Mouse (Mus musculus) bone marrow macrophage, adult 2 months (primary cell): ENCODE data around the gene Gm340. TPM values are rescaled to one million over a fixed set of nuclear protein-coding genes. Genes with fewer than 3 reads are reported as not detected.
A peak's percentile ranks its signal among the peaks of the same experiment; 100 is the strongest.

Experiments
- H3K27ac ChIP-seq: 2 replicates; pipeline ENCODE4 v1.5.1; 2012; ENCODE audit warnings: low read depth, low read length; ENCODE audit not compliant: insufficient read depth
- H3K4me1 ChIP-seq: 2 replicates; pipeline ENCODE4 v1.6.1; 2012; ENCODE audit warnings: low read length; ENCODE audit not compliant: control insufficient read depth, insufficient read depth
- H3K4me3 ChIP-seq: 2 replicates; pipeline ENCODE4 v1.5.1; 2012; ENCODE audit warnings: mild to moderate bottlenecking, low read length, moderate library complexity; ENCODE audit not compliant: insufficient read depth
- CTCF ChIP-seq: IDR thresholded peaks from 2 replicates; pipeline ENCODE4 v1.5.1; 2012; ENCODE audit warnings: low read depth, mild to moderate bottlenecking, low read length, moderate library complexity
- POLR2A ChIP-seq: IDR thresholded peaks from 2 replicates; pipeline ENCODE4 v1.6.1; 2012; ENCODE audit warnings: mild to moderate bottlenecking, low read depth, low read length, borderline replicate concordance
- polyA plus RNA-seq: library from polyadenylated mRNA; stranded (reverse); fragments of >200 nt; gene quantifications from 2 replicates; pipeline ENCODE4 v1.2.4, GENCODE M21; 2012; ENCODE audit not compliant: missing spikeins, insufficient read depth, insufficient read length

The Gm340 gene
- polyA plus RNA-seq, 1 experiment, result 7.1 TPM

DNA sequence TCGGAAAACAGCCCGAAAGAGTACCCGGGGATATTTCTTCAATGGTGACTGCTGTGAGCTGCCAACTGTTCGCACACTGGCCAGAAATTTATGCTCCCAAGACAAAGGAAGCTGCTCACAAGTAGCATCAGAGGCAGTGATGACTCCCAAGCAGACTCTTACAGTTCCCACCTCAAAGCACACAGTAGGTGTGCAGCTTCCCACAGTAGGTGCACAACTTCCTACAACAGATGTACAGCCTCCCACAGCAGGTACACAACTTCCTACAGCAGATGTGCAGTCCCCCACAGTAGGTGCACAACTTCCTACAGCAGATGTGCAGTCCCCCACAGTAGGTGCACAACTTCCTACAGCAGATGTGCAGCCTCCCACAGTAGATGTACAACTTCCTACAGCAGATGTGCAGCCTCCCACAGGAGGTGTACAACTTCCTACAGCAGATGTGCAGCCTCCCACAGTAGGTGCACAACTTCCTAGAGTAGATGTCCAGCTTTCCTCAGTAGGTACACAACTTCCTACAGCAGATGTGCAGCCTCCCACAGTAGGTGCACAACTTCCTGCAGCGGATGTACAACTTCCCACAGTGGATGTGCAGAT, 846 bp downstream of the Gm340 start:
- no peak for TF ChIP-seq CTCF
- H3K4me1 ChIP-seq, result peaks cover 4% of the 10 kb centered on the region; the same call in 1 of the 2 replicates
- no peak overlapping the region for H3K27ac ChIP-seq
- H3K4me3 ChIP-seq, result no peak overlapping the region

DNA sequence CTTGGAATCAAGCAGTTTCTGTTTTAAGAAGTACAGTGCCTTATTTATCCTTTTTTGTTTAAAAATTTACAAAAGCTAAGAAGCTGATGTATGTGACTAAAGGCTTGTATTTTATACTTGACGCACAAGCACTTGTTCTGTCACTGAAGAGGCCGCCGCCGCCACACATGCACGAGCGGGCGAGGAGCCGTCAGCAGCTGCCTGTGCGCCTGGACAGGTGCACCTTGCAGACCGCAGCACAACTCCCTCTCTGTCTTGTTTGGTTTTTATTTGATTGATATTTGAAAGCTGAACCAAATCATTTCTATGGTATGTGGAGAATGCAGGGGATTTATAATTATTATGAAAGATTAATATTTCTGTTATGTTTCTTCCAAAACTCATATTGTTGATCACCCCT, 4.6 kb downstream of the Gm340 start:
- H3K4me3 ChIP-seq, result no peak overlapping the region
- no peaks in the 10 kb centered on the region for H3K4me1 ChIP-seq
- no peak overlapping the region for H3K27ac ChIP-seq
- TF ChIP-seq POLR2A (no peak), CTCF (no peak)

DNA sequence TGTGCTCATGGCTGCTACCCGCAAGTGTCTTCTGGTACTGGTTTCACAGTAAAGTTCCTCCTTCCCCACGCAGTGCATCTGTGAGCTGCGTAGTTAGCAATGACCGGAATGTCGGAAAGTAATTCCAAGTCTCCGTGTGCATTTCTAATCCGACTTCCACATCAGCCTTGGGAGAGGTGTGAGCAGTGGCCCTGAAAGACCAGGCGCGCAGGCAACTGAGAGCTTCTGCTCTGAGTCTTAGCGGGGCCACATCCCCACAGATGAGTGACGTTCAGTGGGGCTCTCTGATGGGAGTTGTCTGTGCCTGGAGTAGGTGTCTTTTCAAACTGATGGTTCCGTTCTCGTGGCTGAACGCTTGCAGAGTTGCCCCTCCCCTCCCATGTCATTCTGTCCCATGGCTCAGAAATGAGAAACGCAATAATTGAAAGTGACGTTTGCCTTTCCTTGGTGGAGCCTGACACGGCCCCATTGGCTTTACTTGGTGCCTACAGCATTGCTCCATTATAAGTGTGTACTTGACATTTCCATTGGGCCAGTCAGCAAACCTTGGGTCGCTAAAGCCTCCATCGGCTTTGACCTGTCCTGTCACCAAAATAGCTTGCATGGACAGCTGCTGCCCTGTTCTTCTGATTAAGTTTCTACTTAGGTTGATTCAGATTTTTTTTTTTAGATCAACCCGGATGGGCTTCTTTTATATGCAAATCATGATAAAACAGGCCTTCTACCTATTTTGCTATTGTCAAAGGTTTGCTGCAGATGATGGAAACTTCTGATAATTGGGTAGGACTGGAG, 5.5 kb downstream of the Gm340 start:
- no peak for TF ChIP-seq CTCF
- no peak for TF ChIP-seq POLR2A
- no peak overlapping the region for H3K4me3 ChIP-seq
- no peaks in the 10 kb centered on the region for H3K4me1 ChIP-seq
- no peak overlapping the region for H3K27ac ChIP-seq

GRCm38 (mm10) chr19:41589026-41589425, 6.9 kb downstream of the Gm340 start:
- Histone ChIP-seq H3K4me1 (no peaks in the 10 kb centered on the region), H3K4me3 (no peak overlapping the region), H3K27ac (no peak overlapping the region)
- TF ChIP-seq POLR2A (no peak), CTCF (no peak)

DNA sequence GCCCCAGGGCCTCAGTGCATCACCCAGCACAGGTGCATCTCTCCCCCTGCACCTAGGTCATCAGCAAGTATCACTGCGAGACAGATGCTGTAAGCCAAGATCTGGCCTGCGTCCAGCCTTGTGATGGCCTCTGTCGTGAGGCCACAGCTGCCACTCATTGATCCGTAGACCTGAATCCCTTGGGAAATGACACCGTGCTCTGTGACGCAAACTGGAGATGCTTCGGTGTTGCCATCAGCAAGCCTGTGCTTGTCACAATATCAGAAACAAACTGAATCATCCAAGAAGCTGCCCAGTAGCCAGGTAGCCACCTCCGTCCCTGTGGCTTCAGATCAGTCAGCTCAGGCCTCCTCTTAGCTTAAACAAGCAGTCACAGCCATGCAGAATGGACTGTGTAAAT, 7.5 kb downstream of the Gm340 start:
- Histone ChIP-seq H3K27ac (no peak overlapping the region), H3K4me1 (no peaks in the 10 kb centered on the region), H3K4me3 (no peak overlapping the region)
- TF ChIP-seq CTCF (no peak), POLR2A (no peak)

GRCm38 (mm10) chr19:41591808-41592207, 9.6 kb downstream of the Gm340 start:
- TF ChIP-seq CTCF (no peak), POLR2A (no peak)
- Histone ChIP-seq H3K4me1 (peaks cover 4% of the 10 kb centered on the region), H3K4me3 (no peak overlapping the region), H3K27ac (no peak overlapping the region)

DNA sequence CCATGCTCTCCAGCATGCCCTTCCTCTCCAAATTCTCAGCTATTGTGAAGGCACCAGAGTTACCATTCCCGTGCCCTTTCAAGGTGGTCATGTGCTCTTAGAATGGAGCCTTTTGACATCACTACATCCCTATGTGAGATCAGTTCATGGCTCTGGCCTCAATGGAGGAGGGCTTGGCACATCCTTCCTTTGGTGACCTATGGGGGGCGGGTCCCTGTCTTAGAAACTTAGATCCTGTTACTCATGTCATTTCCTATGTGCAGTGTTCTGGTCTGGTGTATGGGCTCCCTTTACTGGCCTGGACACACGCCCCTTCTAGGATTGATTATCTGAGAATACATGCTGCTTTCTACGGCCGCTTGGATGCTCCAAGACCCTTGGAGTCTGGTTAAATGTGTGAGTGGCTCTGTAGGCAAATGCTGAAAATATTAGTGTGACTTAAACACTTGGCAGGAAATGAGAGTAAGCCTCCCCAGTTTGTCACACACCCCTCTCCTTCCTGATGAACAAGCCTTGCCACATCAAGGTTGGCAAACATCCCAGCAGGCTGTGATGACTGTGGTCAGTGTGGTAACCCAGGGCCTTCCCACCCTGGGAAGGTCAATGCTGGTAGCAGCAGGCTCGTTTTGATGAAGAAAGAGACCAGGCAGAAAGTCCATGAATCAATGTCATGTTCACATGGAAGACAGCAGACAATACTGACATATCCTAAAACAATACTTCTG, 15.2 kb downstream of the Gm340 start:
- Histone ChIP-seq H3K4me1 (peaks cover 19% of the 10 kb centered on the region), H3K27ac (peak overlapping the region; percentile 30; the same call in 1 of the 2 replicates), H3K4me3 (no peak overlapping the region)
- TF ChIP-seq CTCF, result no peak
- no peak for TF ChIP-seq POLR2A

DNA sequence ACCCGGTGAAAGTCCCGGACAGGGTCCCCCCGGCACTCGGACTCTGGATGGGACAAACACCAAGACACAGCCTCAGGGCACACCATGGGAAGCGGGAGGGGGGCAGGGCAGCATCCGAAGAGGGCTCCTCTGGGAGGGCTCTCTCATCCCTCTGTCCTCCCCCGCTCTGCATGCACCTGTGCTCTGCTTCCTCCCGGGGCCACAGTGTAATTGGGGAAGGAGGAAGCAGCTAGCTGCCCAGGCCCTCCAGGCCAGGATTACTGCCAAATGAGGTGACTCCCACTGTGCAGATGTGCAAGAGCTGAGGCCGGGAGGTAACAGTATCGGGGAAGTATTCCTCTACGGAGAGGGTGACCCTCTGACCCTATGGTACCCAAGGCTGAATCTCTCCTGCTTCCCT, 18.5 kb downstream of the Gm340 start:
- H3K4me1 ChIP-seq, result peaks cover 19% of the 10 kb centered on the region
- TF ChIP-seq CTCF (no peak), POLR2A (no peak)
- no peak overlapping the region for H3K27ac ChIP-seq
- no peak overlapping the region for H3K4me3 ChIP-seq

DNA sequence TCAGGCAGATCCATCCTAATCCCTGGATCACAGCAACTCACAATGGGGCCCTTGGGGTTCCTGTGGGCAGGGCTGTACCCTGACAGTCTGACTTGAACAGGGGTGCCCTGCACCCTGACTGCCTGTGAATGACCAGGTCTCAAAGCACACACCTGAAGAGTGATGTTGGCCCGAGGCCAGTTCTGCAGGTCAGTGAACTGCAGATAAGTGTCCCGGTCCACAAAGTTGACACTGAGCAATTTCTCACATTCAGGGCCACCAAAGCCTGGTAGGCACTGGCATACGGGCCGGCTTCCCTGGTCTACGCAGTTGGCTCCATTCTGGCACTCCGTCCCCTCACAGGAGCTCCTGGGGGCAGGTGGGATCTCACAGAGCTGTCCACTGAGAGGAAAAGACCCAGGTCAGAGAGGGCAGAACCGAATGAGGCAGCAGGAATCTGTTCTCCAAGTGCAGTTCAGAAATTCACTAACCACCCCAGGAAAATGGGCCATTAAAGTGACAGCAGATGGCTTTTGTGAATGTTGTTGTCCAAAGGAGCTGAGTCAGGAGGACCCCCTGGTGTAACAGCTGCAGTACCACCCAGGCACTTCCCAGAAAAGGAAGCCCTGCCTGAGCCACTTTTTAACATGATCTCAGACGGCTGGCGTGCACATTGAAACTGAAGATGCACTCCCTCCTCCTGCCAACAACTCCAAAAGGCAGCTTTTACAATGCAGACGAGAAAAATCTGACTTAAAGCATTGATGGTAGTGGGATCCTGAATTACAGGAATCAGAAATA, 24.2 kb downstream of the Gm340 start:
- Histone ChIP-seq H3K4me3 (no peak overlapping the region), H3K27ac (no peak overlapping the region), H3K4me1 (no peaks in the 10 kb centered on the region)
- TF ChIP-seq POLR2A, result no peak
- no peak for TF ChIP-seq CTCF
